Mouse (Mus musculus) testis, adult 2 months (tissue): Measurements from ENCODE around the gene Inpp4b.

Experiments
- CTCF ChIP-seq: fragments of 200-500 bp; IDR thresholded peaks from 2 replicates; pipeline ENCODE4 v1.5.1; 2012; ENCODE audit warnings: low read depth, mild to moderate bottlenecking, inconsistent platforms, low read length, moderate library complexity; ENCODE audit not compliant: control insufficient read depth, insufficient read depth, insufficient replicate concordance
- POLR2A ChIP-seq: fragments of 200-500 bp; IDR thresholded peaks from 2 replicates; pipeline ENCODE4 v1.6.1; 2012; ENCODE audit warnings: low read depth, mild to moderate bottlenecking, inconsistent platforms, low read length, moderate library complexity; ENCODE audit not compliant: control insufficient read depth

- TF ChIP-seq CTCF (no peak), POLR2A (no peak)
Measured at GRCm38 (mm10) chr8:81827306-81827913, 485.1 kb downstream of the Inpp4b start.
